Mouse (Mus musculus) left cerebral cortex, adult 11 months (tissue): Measurements from ENCODE around the gene Fibp.

Experiments
- DNase-seq: peaks from one replicate; pipeline ENCODE4 v3.0.0; 2022; ENCODE audit warnings: low spot score

Fibp gene

GRCm38 (mm10) chr19:5431911-5432464, 28.4 kb upstream of the Fibp start:
- DNase-seq = no peak

GRCm38 (mm10) chr19:5432992-5433852, 27.2 kb upstream of the Fibp start:
- DNase-seq = no peak

- no peak for DNase-seq
Observed at GRCm38 (mm10) chr19:5433951-5434350, 26.5 kb upstream of the Fibp start.

GRCm38 (mm10) chr19:5444371-5444908, 16.0 kb upstream of the Fibp start:
- no peak for DNase-seq

GRCm38 (mm10) chr19:5444954-5445353, 15.5 kb upstream of the Fibp start:
- no peak for DNase-seq

GRCm38 (mm10) chr19:5445747-5446146, 14.7 kb upstream of the Fibp start:
- DNase-seq = no peak

GRCm38 (mm10) chr19:5447515-5448353, 12.7 kb upstream of the Fibp start, which contains the start of gene Fosl1:
Fosl1 (plus strand) TSS chr19:5447547.
- no peak for DNase-seq

GRCm38 (mm10) chr19:5448354-5449150, 11.9 kb upstream of the Fibp start:
- no peak for DNase-seq

GRCm38 (mm10) chr19:5449673-5450072, 10.7 kb upstream of the Fibp start:
- DNase-seq = no peak

GRCm38 (mm10) chr19:5451766-5452165, 8.6 kb upstream of the Fibp start:
- no peak for DNase-seq

GRCm38 (mm10) chr19:5455037-5455436, 5.4 kb upstream of the Fibp start:
- DNase-seq = no peak

- DNase-seq = no peak
Observed at GRCm38 (mm10) chr19:5455568-5455967, 4.8 kb upstream of the Fibp start.

GRCm38 (mm10) chr19:5456241-5456921, 4.0 kb upstream of the Fibp start:
- DNase-seq = no peak

GRCm38 (mm10) chr19:5456922-5457745, 3.3 kb upstream of the Fibp start:
- peak; percentile 95 for DNase-seq

- no peak for DNase-seq
Observed at GRCm38 (mm10) chr19:5457746-5458442, 2.5 kb upstream of the Fibp start, which contains the start of gene Ccdc85b. Ccdc85b (minus strand) TSS chr19:5457894.

- DNase-seq = no peak
Observed at GRCm38 (mm10) chr19:5459019-5459418, 1.4 kb upstream of the Fibp start.

GRCm38 (mm10) chr19:5459896-5460295, 519 bp upstream of the Fibp start:
- DNase-seq = no peak

GRCm38 (mm10) chr19:5461411-5461810, 996 bp downstream of the Fibp start:
- DNase-seq = no peak

- no peak for DNase-seq
Observed at GRCm38 (mm10) chr19:5463212-5463611, 2.8 kb downstream of the Fibp start.
